7 mouse cellular contexts compared by ENCODE assay signal in genomic region chrX:166170800-166171738, GRCm38 (mm10). TPM values are rescaled to one million over a fixed set of nuclear protein-coding genes. Genes with fewer than 3 reads are reported as not detected.
DNase-seq lines count a peak whose midpoint lies in the region; ATAC-seq and TF ChIP-seq lines count a peak whose summit lies in the region.

No protein-coding gene starts in this region.

- intact Hi-C loops in gastrocnemius, postnatal 14 days (cut with DNase I; ENCODE audit: low total_unique reads) = no loop called here

- H3K27ac ChIP-seq in testis, adult 2 months (ENCODE audit: control insufficient read depth, insufficient read depth, low read depth, low read length) = peak overlapping the region; percentile 92
- H3K27ac ChIP-seq in forebrain, embryonic 10.5 days = peak overlapping the region; percentile 89
- peak overlapping the region; percentile 32; the same call in 1 of the 2 replicates for H3K27ac ChIP-seq in liver, embryonic 11.5 days (ENCODE audit: low read depth, low read length)

- no peaks in the 10 kb centered on the region for H3K27me3 ChIP-seq in testis, adult 2 months (ENCODE audit: control insufficient read depth, insufficient read depth, low read length)
- H3K27me3 ChIP-seq in forebrain, embryonic 10.5 days (ENCODE audit: poor library complexity, severe bottlenecking) = peaks cover 64% of the 10 kb centered on the region
- no peaks in the 10 kb centered on the region for H3K27me3 ChIP-seq in liver, embryonic 11.5 days (replicated peaks; ENCODE audit: control insufficient read depth, insufficient read depth, low read length)

- peak overlapping the region; percentile 70 for H3K9ac ChIP-seq in liver, embryonic 11.5 days (ENCODE audit: low read depth, low read length)

- ATAC-seq in liver, embryonic 11.5 days (replicated peaks; ENCODE audit: low FRiP score) = no peak
- no peak for ATAC-seq in monocyte, adult 5-6 weeks (replicated peaks; ENCODE audit: insufficient number of reproducible peaks, low FRiP score, low TSS enrichment, poor library complexity, severe bottlenecking)

- TF ChIP-seq POLR2A in testis, adult 2 months (IDR thresholded peaks at IDR 0.05; ENCODE audit: control insufficient read depth, low read depth, low read length) = no peak

- DNase-seq in testis, postnatal 14 days (ENCODE audit: low spot score) = no peak
- DNase-seq in forebrain, embryonic 10.5 days (ENCODE audit: extremely low spot score, low spot score) = no peak
- no peak for DNase-seq in liver, embryonic 11.5 days (ENCODE audit: low spot score)
- DNase-seq in gastrocnemius, postnatal 14 days = no peak
- DNase-seq in thymus, postnatal 25 days = no peak

- WGBS in forebrain, embryonic 10.5 days = 44% methylated on average over 9 of the region's 9 CpGs
- WGBS in liver, embryonic 11.5 days = 19% methylated on average over 9 of the region's 9 CpGs

- H3K4me1 ChIP-seq in testis, adult 2 months (ENCODE audit: control insufficient read depth, insufficient read depth, low read length) = no peaks in the 10 kb centered on the region
- peaks cover 16% of the 10 kb centered on the region for H3K4me1 ChIP-seq in forebrain, embryonic 10.5 days
- H3K4me1 ChIP-seq in liver, embryonic 11.5 days (replicated peaks; ENCODE audit: control insufficient read depth, insufficient read depth, low read length) = no peaks in the 10 kb centered on the region; the same call in 1 of the 2 replicates

- TF ChIP-seq CTCF in testis, adult 2 months (IDR thresholded peaks at IDR 0.05; ENCODE audit: control insufficient read depth, insufficient read depth, insufficient replicate concordance, low read depth, low read length) = no peak

- no peaks in the 10 kb centered on the region for H3K36me3 ChIP-seq in testis, adult 2 months (ENCODE audit: control insufficient read depth, insufficient read depth, low read length)
- no peaks in the 10 kb centered on the region for H3K36me3 ChIP-seq in forebrain, embryonic 10.5 days (replicated peaks)
- H3K36me3 ChIP-seq in liver, embryonic 11.5 days (ENCODE audit: control insufficient read depth, insufficient read depth, low read length) = no peaks in the 10 kb centered on the region

- H3K9me3 ChIP-seq in forebrain, embryonic 10.5 days = no peaks in the 10 kb centered on the region
- no peaks in the 10 kb centered on the region for H3K9me3 ChIP-seq in liver, embryonic 11.5 days (ENCODE audit: control insufficient read depth, low read length)

- peak overlapping the region; percentile 97 for H3K4me3 ChIP-seq in testis, adult 2 months (ENCODE audit: control insufficient read depth, low read depth, low read length)
- peak overlapping the region; percentile 58 for H3K4me3 ChIP-seq in forebrain, embryonic 10.5 days
- peak overlapping the region; percentile 63 for H3K4me3 ChIP-seq in liver, embryonic 11.5 days (ENCODE audit: low read depth, low read length)

- H3K4me2 ChIP-seq in liver, embryonic 11.5 days = peak overlapping the region; percentile 70

RNA-seq across cellular contexts. Expression of gene Gemin8, which starts 0.8 kb away (rescaled TPM):
- polyA plus RNA-seq in testis, adult 2 months (2012; rRNA removed) = 6.6 and 7.2 TPM in 2 replicates
- 16.8 and 18.3 TPM in 2 replicates for polyA plus RNA-seq in forebrain, embryonic 10.5 days (2016; fragmentation: Nextera tagmentation; extraction: Ambion mirVana)
- polyA plus RNA-seq in liver, embryonic 11.5 days (2014; fragmentation: Nextera tagmentation; extraction: Ambion mirVana) = 15.1 and 15.5 TPM in 2 replicates
- 1.1 TPM in 1 of 3 replicates, not detected in the others for total RNA-seq in monocyte, adult 5-6 weeks (2017)
- 1 to 10 TPM; 1.3 to 1.5 TPM for total RNA-seq in gastrocnemius, postnatal 14 days (2021)

Comparison
In these comparisons a context has a peak if more than half of its experiments do, and no peak if none do; other contexts are left out.
1. H3K27ac ChIP-seq: peak in every context shown above with its lines; median percentile 92 in testis, adult 2 months; 89 in forebrain, embryonic 10.5 days; 32 in liver, embryonic 11.5 days.